12 mouse cellular contexts compared by ENCODE assay signal in the genomic region with DNA sequence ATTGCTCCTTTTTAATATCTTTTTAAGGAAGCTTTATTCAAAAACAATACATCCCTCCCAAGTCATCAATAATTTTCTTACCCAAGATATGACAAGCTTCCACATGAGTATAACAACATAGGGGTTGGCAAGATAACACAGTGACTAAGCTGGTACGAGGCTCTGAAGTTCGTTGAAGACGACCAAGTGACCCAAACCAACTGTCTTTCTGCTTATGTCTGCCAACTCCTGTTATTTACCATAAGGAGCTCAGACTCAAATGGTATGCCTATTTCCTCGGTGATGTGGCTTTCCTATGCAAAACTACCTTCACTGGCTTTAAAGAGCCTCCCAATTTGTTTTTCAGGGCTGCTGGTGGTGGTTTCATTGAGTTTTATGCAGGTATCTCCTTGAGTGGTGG. TPM values are rescaled to one million over a fixed set of nuclear protein-coding genes. Genes with fewer than 3 reads are reported as not detected.
DNase-seq lines count a peak whose midpoint lies in the region; ATAC-seq and TF ChIP-seq lines count a peak whose summit lies in the region.
"Had no signal": no experiment of that assay in that cellular context is flagged by ENCODE, and none has a peak within 500 bp of the region (broad histone marks: within the 10 kb centered on the region; RNA-seq: fewer than 3 reads in every experiment).

TSS of gene Ptprc (minus strand) at position 215 of the 400 bp plus-strand sequence.

- no peak for TF ChIP-seq POLR2A in small intestine, adult 2 months (IDR thresholded peaks at IDR 0.05; ENCODE audit: low read depth, low read length)

- 61% methylated on average over 4 of the region's 4 CpGs for WGBS in heart, embryonic 15.5 days
- WGBS in heart, embryonic 10.5 days, result 67% methylated on average over 4 of the region's 4 CpGs
- WGBS in liver, embryonic 13.5 days (ENCODE audit: insufficient replicate concordance), result 17% methylated on average over 4 of the region's 4 CpGs
- 69% methylated on average over 4 of the region's 4 CpGs for WGBS in small intestine, adult 2 months

- H3K4me1 ChIP-seq in heart, embryonic 15.5 days (replicated peaks), result no peaks in the 10 kb centered on the region
- no peaks in the 10 kb centered on the region for H3K4me1 ChIP-seq in heart, embryonic 10.5 days
- H3K4me1 ChIP-seq in liver, embryonic 13.5 days (replicated peaks), result no peaks in the 10 kb centered on the region
- H3K4me1 ChIP-seq in small intestine, adult 2 months (ENCODE audit: control insufficient read depth, insufficient read depth, insufficient read length, low read length), result no peaks in the 10 kb centered on the region

- peak within 1 kb of the TSS; percentile 18; the same call in 1 of the 2 replicates for H3K4me3 ChIP-seq in heart, embryonic 15.5 days
- H3K4me3 ChIP-seq in heart, embryonic 10.5 days, result no peak within 1 kb of the TSS
- peak within 1 kb of the TSS; percentile 12; the same call in 1 of the 2 replicates for H3K4me3 ChIP-seq in liver, embryonic 13.5 days (replicated peaks)
- no peak within 1 kb of the TSS for H3K4me3 ChIP-seq in small intestine, adult 2 months (ENCODE audit: low read depth, low read length)

- TF ChIP-seq CTCF in small intestine, adult 2 months (IDR thresholded peaks at IDR 0.05; ENCODE audit: extremely low read depth, insufficient read length, insufficient replicate concordance, low read depth, low read length), result no peak

- no peak within 1 kb of the TSS for H3K27ac ChIP-seq in heart, embryonic 15.5 days
- no peak within 1 kb of the TSS for H3K27ac ChIP-seq in heart, embryonic 10.5 days
- no peak within 1 kb of the TSS for H3K27ac ChIP-seq in liver, embryonic 13.5 days
- H3K27ac ChIP-seq in small intestine, adult 2 months (ENCODE audit: insufficient read depth, low read depth, low read length), result peak within 1 kb of the TSS; percentile 78

- no peak within 1 kb of the TSS for H3K4me2 ChIP-seq in heart, embryonic 15.5 days
- H3K4me2 ChIP-seq in liver, embryonic 13.5 days, result 0 out of 2 replicates have a peak within 1 kb of the TSS, but pooled peaks have one; percentile 4

- ATAC-seq in heart, embryonic 15.5 days (replicated peaks; ENCODE audit: insufficient number of reproducible peaks, insufficient read depth, low FRiP score, low read depth), result no peak
- ATAC-seq in liver, embryonic 13.5 days (ENCODE audit: low read depth), result no peak
- ATAC-seq: Patski had no signal

- H3K9me3 ChIP-seq in heart, embryonic 15.5 days (replicated peaks), result no peaks in the 10 kb centered on the region
- no peaks in the 10 kb centered on the region for H3K9me3 ChIP-seq in heart, embryonic 10.5 days
- H3K9me3 ChIP-seq in liver, embryonic 13.5 days (replicated peaks), result no peaks in the 10 kb centered on the region

- DNase-seq in heart, embryonic 10.5 days (ENCODE audit: low spot score), result no peak
- peak; percentile 46 for DNase-seq in thymus, postnatal 0 days (ENCODE audit: low spot score)
- DNase-seq in thymus, postnatal 36 days, result no peak
- DNase-seq in liver, embryonic 13.5 days, result no peak
- no peak for DNase-seq in frontal cortex, postnatal 10 days (ENCODE audit: low spot score in 2 of 2)
- DNase-seq in adrenal gland, adult (ENCODE audit: inconsistent age in 2 of 2, low spot score in 1 of 2), result no peak
- DNase-seq: kidney, postnatal 36 days; lung, postnatal 14 days; retina, postnatal 1 day had no signal

- no peaks in the 10 kb centered on the region for H3K27me3 ChIP-seq in heart, embryonic 15.5 days
- H3K27me3 ChIP-seq in heart, embryonic 10.5 days (ENCODE audit: insufficient read depth, poor library complexity, severe bottlenecking), result no peaks in the 10 kb centered on the region
- H3K27me3 ChIP-seq in liver, embryonic 13.5 days, result no peaks in the 10 kb centered on the region
- H3K27me3 ChIP-seq in small intestine, adult 2 months (ENCODE audit: control insufficient read depth, insufficient read depth, low read length), result no peaks in the 10 kb centered on the region

- no peak within 1 kb of the TSS for H3K9ac ChIP-seq in heart, embryonic 15.5 days
- H3K9ac ChIP-seq in liver, embryonic 13.5 days, result no peak within 1 kb of the TSS; the same call in 1 of the 2 replicates

- no peaks in the 10 kb centered on the region for H3K36me3 ChIP-seq in heart, embryonic 15.5 days
- H3K36me3 ChIP-seq in heart, embryonic 10.5 days, result no peaks in the 10 kb centered on the region
- no peaks in the 10 kb centered on the region for H3K36me3 ChIP-seq in liver, embryonic 13.5 days
- 0 out of 2 replicates have a peak, but pooled peaks cover 2% of the 10 kb centered on the region for H3K36me3 ChIP-seq in small intestine, adult 2 months (ENCODE audit: control insufficient read depth, insufficient read depth, low read length)

RNA-seq across cellular contexts. Expression of gene Ptprc, which starts in this region (rescaled TPM):
- 2.6 and 12.9 TPM in 2 replicates for polyA plus RNA-seq in heart, embryonic 15.5 days (2015; fragmentation: Nextera tagmentation; extraction: Ambion mirVana)
- 0.48 and 0.57 TPM in 2 replicates for polyA plus RNA-seq in heart, embryonic 10.5 days (2016; fragmentation: Nextera tagmentation; extraction: Ambion mirVana)
- 408 and 445 TPM in 2 replicates for polyA plus RNA-seq in thymus, postnatal 0 days (2015; fragmentation: Nextera tagmentation; extraction: Ambion mirVana)
- 5.6 and 6.1 TPM in 2 replicates for polyA plus RNA-seq in liver, embryonic 13.5 days (2015; fragmentation: Nextera tagmentation; extraction: Ambion mirVana)
- polyA plus RNA-seq in small intestine, adult 2 months (2012; rRNA removed), result 9.6 and 15.1 TPM in 2 replicates

Comparison
In these comparisons a context has a peak if more than half of its experiments do, and no peak if none do; other contexts are left out.
1. RNA of gene Ptprc (polyA plus RNA-seq): 408 to 445 TPM in thymus, postnatal 0 days; 9.6 to 15.1 TPM in small intestine, adult 2 months, 5.6 to 6.1 TPM in liver, embryonic 13.5 days, 2.6 to 12.9 TPM in heart, embryonic 15.5 days and 0.48 to 0.57 TPM in heart, embryonic 10.5 days; every median in the first group is over 10 times any median in the second.
2. H3K4me3 ChIP-seq: peak in heart, embryonic 15.5 days (single experiment) and liver, embryonic 13.5 days (single experiment); none in heart, embryonic 10.5 days (single experiment) and small intestine, adult 2 months (single experiment).